Mouse (Mus musculus): ENCODE results near the gene Bfsp2.

- TF ChIP-seq CTCF (IDR thresholded peaks at IDR 0.05; ENCODE audit: low read depth, low read length), result no peak
- TF ChIP-seq EP300 (IDR thresholded peaks at IDR 0.05; ENCODE audit: insufficient read depth, low read depth, low read length), result peak; percentile 47; the same call in 1 of the 2 replicates
Measured at GRCm38 (mm10) chr9:103426425-103426824, 53.8 kb downstream of the Bfsp2 start.
